Mouse (Mus musculus): Measurements from ENCODE around the gene Mrpl33.

DNA sequence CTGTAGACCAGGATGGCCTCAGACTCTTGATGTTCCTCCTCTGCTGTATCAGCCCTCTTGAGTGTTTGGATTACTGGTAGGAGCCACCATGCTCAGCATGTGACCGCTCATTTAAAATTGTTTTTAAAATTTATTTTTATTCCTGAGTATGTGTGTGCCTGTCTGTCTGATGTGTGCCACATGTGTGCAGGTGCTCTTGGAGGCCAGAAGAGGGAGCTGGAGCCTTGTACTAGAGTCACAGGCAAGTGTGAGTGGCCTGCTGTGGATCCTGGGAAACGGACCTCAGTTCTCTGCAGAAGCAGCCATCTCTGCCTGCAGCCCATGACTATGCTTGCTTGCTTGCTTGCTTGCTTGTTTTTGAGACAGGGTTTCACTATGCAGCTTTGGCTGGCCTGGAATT is 2.4 kb downstream of the Mrpl33 start:
- TF ChIP-seq POLR2A (IDR thresholded peaks at IDR 0.05; ENCODE audit: insufficient read depth, low read depth, low read length), result no peak
- peak; percentile 31 for TF ChIP-seq CTCF (IDR thresholded peaks at IDR 0.05)
- TF ChIP-seq EP300 (IDR thresholded peaks at IDR 0.05; ENCODE audit: insufficient read depth, low read depth, low read length), result no peak
